Mouse (Mus musculus): ENCODE measurements around the gene As3mt.

DNA sequence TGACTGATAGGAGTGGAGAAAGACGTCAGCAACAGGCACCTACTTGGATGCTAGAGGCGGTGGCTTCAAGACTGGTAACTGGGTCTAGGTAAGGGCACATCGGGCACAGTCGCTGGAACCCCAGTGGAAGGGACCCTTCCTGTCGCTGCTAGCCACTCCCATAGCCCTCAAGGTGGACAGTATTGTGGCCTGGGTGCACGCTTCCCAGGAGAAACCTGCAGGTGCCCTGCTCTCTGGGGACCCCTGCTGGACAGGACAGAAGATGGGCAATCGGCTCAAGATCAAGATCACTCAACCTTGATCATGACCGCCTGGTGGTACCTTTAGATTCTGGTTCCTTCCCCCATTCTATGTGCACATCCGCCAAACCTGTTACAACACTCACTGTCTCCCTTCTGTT, 47.8 kb downstream of the As3mt start:
- TF ChIP-seq CTCF (IDR thresholded peaks at IDR 0.05; ENCODE audit: control insufficient read depth, insufficient read depth, insufficient read length): no peak
- no peak for TF ChIP-seq MAX (IDR thresholded peaks at IDR 0.05)
- no peak for TF ChIP-seq USF1 (IDR thresholded peaks at IDR 0.05; ENCODE audit: low read depth)
